Mouse (Mus musculus): Measurements from ENCODE around the gene Nr2c1.

- TF ChIP-seq POLR2AphosphoS5 (IDR thresholded peaks at IDR 0.05; ENCODE audit: insufficient replicate concordance, low read depth, low read length) (no peak), CTCF (IDR thresholded peaks at IDR 0.05; ENCODE audit: low read depth, low read length) (no peak), TAL1 (conservative IDR thresholded peaks at IDR 0.05; ENCODE audit: low read depth, low read length) (no peak)
Observed at GRCm38 (mm10) chr10:94159406-94159805, 11.6 kb downstream of the Nr2c1 start.

All from G1E (cell line).